Mouse (Mus musculus): ENCODE results near the gene Rnf103. TPM values are rescaled to one million over a fixed set of nuclear protein-coding genes. Genes with fewer than 3 reads are reported as not detected.
A peak's percentile ranks its signal among the peaks of the same experiment; 100 is the strongest.

The Rnf103 gene
- polyA plus RNA-seq, 1 experiment, result 67.6 TPM

DNA sequence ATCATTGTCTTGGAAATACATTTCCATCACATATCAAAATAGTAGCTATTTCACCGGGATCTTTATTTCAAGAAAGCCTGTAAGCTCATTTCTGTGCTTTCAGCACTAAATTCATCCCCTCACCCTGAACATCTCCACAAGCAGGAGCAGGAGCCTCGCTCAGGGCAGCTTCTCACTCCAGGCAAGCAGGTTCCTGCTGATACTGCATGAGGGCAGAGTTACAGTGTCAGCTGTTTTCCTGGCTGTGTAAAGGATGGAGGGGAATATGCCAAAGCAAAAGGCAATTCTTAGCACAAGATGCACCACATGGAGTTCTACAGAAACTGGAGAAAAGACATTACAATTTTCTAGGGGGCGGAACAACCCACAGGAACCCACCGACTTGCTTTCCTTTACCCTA is 25.8 kb downstream of the Rnf103 start:
- H3K4me1 ChIP-seq (ENCODE audit: control insufficient read depth, insufficient read depth, insufficient read length, low read length), result no peaks in the 10 kb centered on the region
- H3K4me3 ChIP-seq (ENCODE audit: low read depth, low read length), result no peak overlapping the region
- TF ChIP-seq POLR2A (IDR thresholded peaks at IDR 0.05; ENCODE audit: low read depth, low read length) (no peak), CTCF (IDR thresholded peaks at IDR 0.05; ENCODE audit: extremely low read depth, insufficient read length, insufficient replicate concordance, low read depth, low read length) (no peak)
- 85% methylated on average over 4 of the region's 4 CpGs for WGBS
- H3K27ac ChIP-seq (ENCODE audit: insufficient read depth, low read depth, low read length), result no peak overlapping the region
- H3K36me3 ChIP-seq (ENCODE audit: control insufficient read depth, insufficient read depth, low read length), result peaks cover 9% of the 10 kb centered on the region; the same call in 1 of the 2 replicates
- H3K27me3 ChIP-seq (ENCODE audit: control insufficient read depth, insufficient read depth, low read length), result no peaks in the 10 kb centered on the region

DNA sequence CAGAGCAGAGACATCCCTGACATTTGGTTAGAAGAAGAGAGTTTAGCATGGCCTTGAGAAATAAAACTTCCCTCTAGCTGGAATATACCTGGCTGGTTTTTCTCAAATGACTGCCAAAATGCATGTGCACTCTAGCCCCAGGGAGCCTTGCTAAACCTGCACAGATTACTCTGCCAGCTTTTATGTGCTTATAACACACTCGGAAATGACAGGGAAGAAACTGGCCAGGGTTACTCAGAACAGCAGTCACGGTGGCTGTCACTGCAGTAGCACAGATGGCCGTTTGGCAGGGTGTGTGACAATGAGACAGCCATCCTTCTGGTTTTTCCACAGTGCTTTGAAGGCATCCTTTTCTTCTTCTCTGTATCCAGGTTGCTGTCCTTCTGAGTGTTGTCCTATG is 31.9 kb downstream of the Rnf103 start:
- Histone ChIP-seq H3K36me3 (ENCODE audit: control insufficient read depth, insufficient read depth, low read length) (no peaks in the 10 kb centered on the region), H3K4me1 (ENCODE audit: control insufficient read depth, insufficient read depth, insufficient read length, low read length) (no peaks in the 10 kb centered on the region), H3K4me3 (ENCODE audit: low read depth, low read length) (no peak overlapping the region), H3K27ac (ENCODE audit: insufficient read depth, low read depth, low read length) (no peak overlapping the region), H3K27me3 (ENCODE audit: control insufficient read depth, insufficient read depth, low read length) (no peaks in the 10 kb centered on the region)
- TF ChIP-seq POLR2A (IDR thresholded peaks at IDR 0.05; ENCODE audit: low read depth, low read length) (no peak), CTCF (IDR thresholded peaks at IDR 0.05; ENCODE audit: extremely low read depth, insufficient read length, insufficient replicate concordance, low read depth, low read length) (no peak)
- WGBS, result 59% methylated on average over 3 of the region's 3 CpGs

- WGBS, result 91% methylated on average over 10 of the region's 10 CpGs
- Histone ChIP-seq H3K27me3 (ENCODE audit: control insufficient read depth, insufficient read depth, low read length) (no peaks in the 10 kb centered on the region), H3K4me1 (ENCODE audit: control insufficient read depth, insufficient read depth, insufficient read length, low read length) (no peaks in the 10 kb centered on the region), H3K36me3 (ENCODE audit: control insufficient read depth, insufficient read depth, low read length) (no peaks in the 10 kb centered on the region), H3K27ac (ENCODE audit: insufficient read depth, low read depth, low read length) (no peak overlapping the region), H3K4me3 (ENCODE audit: low read depth, low read length) (no peak overlapping the region)
- no peak for TF ChIP-seq POLR2A (IDR thresholded peaks at IDR 0.05; ENCODE audit: low read depth, low read length)
- no peak for TF ChIP-seq CTCF (IDR thresholded peaks at IDR 0.05; ENCODE audit: extremely low read depth, insufficient read length, insufficient replicate concordance, low read depth, low read length)
Measured at GRCm38 (mm10) chr6:71527056-71527455, 33.4 kb downstream of the Rnf103 start.

GRCm38 (mm10) chr6:71527826-71528225 is 34.1 kb downstream of the Rnf103 start:
- Histone ChIP-seq H3K27me3 (ENCODE audit: control insufficient read depth, insufficient read depth, low read length) (no peaks in the 10 kb centered on the region), H3K27ac (ENCODE audit: insufficient read depth, low read depth, low read length) (no peak overlapping the region), H3K4me1 (ENCODE audit: control insufficient read depth, insufficient read depth, insufficient read length, low read length) (no peaks in the 10 kb centered on the region), H3K4me3 (ENCODE audit: low read depth, low read length) (no peak overlapping the region), H3K36me3 (ENCODE audit: control insufficient read depth, insufficient read depth, low read length) (no peaks in the 10 kb centered on the region)
- TF ChIP-seq POLR2A (IDR thresholded peaks at IDR 0.05; ENCODE audit: low read depth, low read length) (no peak), CTCF (IDR thresholded peaks at IDR 0.05; ENCODE audit: extremely low read depth, insufficient read length, insufficient replicate concordance, low read depth, low read length) (no peak)
- WGBS, result 93% methylated on average over 9 of the region's 9 CpGs

DNA sequence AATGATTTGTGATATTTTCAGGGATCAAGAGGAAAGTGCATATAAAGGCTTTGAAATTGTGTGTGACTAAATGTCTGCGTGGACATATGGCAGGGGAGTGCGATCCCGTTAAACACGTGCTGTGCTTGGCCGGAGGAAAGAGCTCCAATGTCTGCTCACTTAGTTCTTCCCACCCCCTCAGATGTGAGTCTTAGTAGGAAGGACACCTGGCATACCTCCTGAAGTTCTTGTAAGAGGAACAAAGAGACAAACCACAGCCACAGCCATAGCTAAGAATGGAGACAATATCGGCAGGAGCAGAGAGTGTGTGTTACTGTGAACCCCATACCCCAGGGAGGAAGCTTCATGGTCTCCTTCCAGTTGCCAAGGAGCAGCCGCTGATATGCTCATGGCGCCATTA is 36.5 kb downstream of the Rnf103 start:
- H3K36me3 ChIP-seq (ENCODE audit: control insufficient read depth, insufficient read depth, low read length), result no peaks in the 10 kb centered on the region
- 89% methylated on average over 8 of the region's 8 CpGs for WGBS
- no peak for TF ChIP-seq POLR2A (IDR thresholded peaks at IDR 0.05; ENCODE audit: low read depth, low read length)
- TF ChIP-seq CTCF (IDR thresholded peaks at IDR 0.05; ENCODE audit: extremely low read depth, insufficient read length, insufficient replicate concordance, low read depth, low read length), result no peak
- no peaks in the 10 kb centered on the region for H3K27me3 ChIP-seq (ENCODE audit: control insufficient read depth, insufficient read depth, low read length)
- no peak overlapping the region for H3K27ac ChIP-seq (ENCODE audit: insufficient read depth, low read depth, low read length)
- H3K4me1 ChIP-seq (ENCODE audit: control insufficient read depth, insufficient read depth, insufficient read length, low read length), result no peaks in the 10 kb centered on the region
- H3K4me3 ChIP-seq (ENCODE audit: low read depth, low read length), result no peak overlapping the region

DNA sequence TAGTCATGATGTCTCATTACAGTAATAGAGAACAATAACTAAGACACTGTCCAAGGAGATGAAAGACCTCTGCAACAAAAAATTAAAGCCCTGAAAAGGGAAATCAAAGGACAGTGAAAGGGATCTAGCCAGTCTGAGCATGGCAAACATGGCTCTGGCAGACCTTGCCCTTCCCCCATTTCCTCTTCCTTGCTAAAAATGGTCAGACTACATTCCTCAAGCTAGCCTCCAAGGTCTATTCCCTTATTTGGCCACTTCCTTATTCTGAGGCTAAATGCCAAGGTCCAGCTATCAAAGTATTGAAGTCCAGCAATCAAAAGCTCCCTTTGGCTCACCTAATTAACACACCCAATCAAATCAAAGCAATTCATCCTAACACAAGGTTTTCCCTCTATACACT is 43.6 kb downstream of the Rnf103 start:
- TF ChIP-seq POLR2A (IDR thresholded peaks at IDR 0.05; ENCODE audit: low read depth, low read length) (no peak), CTCF (IDR thresholded peaks at IDR 0.05; ENCODE audit: extremely low read depth, insufficient read length, insufficient replicate concordance, low read depth, low read length) (no peak)
- H3K4me1 ChIP-seq (ENCODE audit: control insufficient read depth, insufficient read depth, insufficient read length, low read length), result no peaks in the 10 kb centered on the region
- no peak overlapping the region for H3K4me3 ChIP-seq (ENCODE audit: low read depth, low read length)
- no peaks in the 10 kb centered on the region for H3K27me3 ChIP-seq (ENCODE audit: control insufficient read depth, insufficient read depth, low read length)
- H3K27ac ChIP-seq (ENCODE audit: insufficient read depth, low read depth, low read length), result no peak overlapping the region
- no peaks in the 10 kb centered on the region for H3K36me3 ChIP-seq (ENCODE audit: control insufficient read depth, insufficient read depth, low read length)

- peak within 1 kb of the TSS; percentile 98 for H3K4me3 ChIP-seq (ENCODE audit: low read depth, low read length)
- no peaks in the 10 kb centered on the region; the same call in 1 of the 2 replicates for H3K36me3 ChIP-seq (ENCODE audit: control insufficient read depth, insufficient read depth, low read length)
- peaks cover 6% of the 10 kb centered on the region for H3K4me1 ChIP-seq (ENCODE audit: control insufficient read depth, insufficient read depth, insufficient read length, low read length)
- TF ChIP-seq CTCF (IDR thresholded peaks at IDR 0.05; ENCODE audit: extremely low read depth, insufficient read length, insufficient replicate concordance, low read depth, low read length) (no peak), POLR2A (IDR thresholded peaks at IDR 0.05; ENCODE audit: low read depth, low read length) (peak; percentile 74)
- H3K27ac ChIP-seq (ENCODE audit: insufficient read depth, low read depth, low read length), result peak within 1 kb of the TSS; percentile 98
- WGBS, result under 1% methylated on average over 59 of the region's 59 CpGs
- H3K27me3 ChIP-seq (ENCODE audit: control insufficient read depth, insufficient read depth, low read length), result no peaks in the 10 kb centered on the region
Measured at GRCm38 (mm10) chr6:71543686-71544499, 50.2 kb downstream of the Rnf103 start, which contains the start of gene Chmp3. TSS of gene Chmp3 (plus strand) at chr6:71543797.

Measured in small intestine, adult 2 months (tissue).